Mouse (Mus musculus) cerebellum, adult 2 months (tissue): ENCODE measurements around the gene Pilrb2.
"Not testable (repeated sequence)": the region's sequence is repeated elsewhere in the genome, so short reads cannot be mapped to it uniquely, and the experiment has no call there.

Source experiments
- CTCF ChIP-seq: fragments of 200-500 bp; IDR thresholded peaks from 2 replicates; pipeline ENCODE4 v1.5.1; 2011; ENCODE audit warnings: low read depth, mild to moderate bottlenecking, control low read depth, low read length, moderate library complexity, borderline replicate concordance; ENCODE audit not compliant: insufficient read depth
- POLR2A ChIP-seq: fragments of 200-500 bp; IDR thresholded peaks from 2 replicates; pipeline ENCODE4 v1.6.1; 2011; ENCODE audit warnings: low read length, control low read depth, borderline replicate concordance; ENCODE audit not compliant: insufficient read depth

DNA sequence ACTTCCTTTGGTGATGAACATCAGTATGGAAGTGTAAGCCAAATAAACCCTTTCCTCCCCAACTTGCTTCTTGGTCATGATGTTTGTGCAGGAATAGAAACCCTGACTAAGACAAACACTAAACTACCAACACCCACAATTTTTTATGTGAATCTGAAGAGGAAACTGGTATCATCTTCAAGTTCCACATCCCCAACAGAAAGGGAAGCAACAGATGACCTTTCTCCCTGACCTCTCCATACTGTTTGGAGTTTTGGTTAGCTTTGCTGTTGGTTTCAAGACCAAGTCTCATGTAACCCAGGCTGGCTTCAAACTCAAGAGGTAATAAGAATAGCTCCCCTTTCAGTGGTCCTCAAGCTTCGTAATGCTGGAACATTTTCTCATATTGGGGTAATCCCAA lies 21.3 kb downstream of the Pilrb2 start:
- TF ChIP-seq CTCF, POLR2A: not testable (repeated sequence)
